Mouse (Mus musculus) heart, embryonic 16.5 days (tissue): ENCODE data around the gene Olfr558. TPM values are rescaled to one million over a fixed set of nuclear protein-coding genes. Genes with fewer than 3 reads are reported as not detected.
A peak's percentile ranks its signal among the peaks of the same experiment; 100 is the strongest.

Experiments
- ATAC-seq: fragments of 200-750 bp; cut with Nextera tagmentation; replicated peaks from 2 replicates; pipeline ENCODE4 v1.8.0; 2017; ENCODE audit warnings: moderate number of reproducible peaks; ENCODE audit not compliant: insufficient read depth, low FRiP score; ENCODE audit errors: extremely low read depth
- H3K27ac ChIP-seq: fragments of 300-500 bp; sonication (generic); 2 replicates; pipeline ENCODE4 v1.5.1; 2014; ENCODE audit warnings: mild to moderate bottlenecking, low read length, control low read depth, moderate library complexity
- H3K27me3 ChIP-seq: fragments of 300-500 bp; sonication (generic); 2 replicates; pipeline ENCODE4 v1.6.1; 2014; ENCODE audit warnings: low read length, mixed read lengths; ENCODE audit not compliant: control insufficient read depth, insufficient read depth
- H3K36me3 ChIP-seq: fragments of 300-500 bp; sonication (generic); 2 replicates; pipeline ENCODE4 v1.6.1; 2014; ENCODE audit not compliant: control insufficient read depth, insufficient read depth
- H3K4me1 ChIP-seq: fragments of 300-500 bp; sonication (generic); 2 replicates; pipeline ENCODE4 v1.6.1; 2014; ENCODE audit warnings: low read length, mixed read lengths; ENCODE audit not compliant: control insufficient read depth, insufficient read depth
- H3K4me2 ChIP-seq: fragments of 300-500 bp; sonication (generic); 2 replicates; pipeline ENCODE4 v1.6.1; 2014; ENCODE audit warnings: low read depth, mild to moderate bottlenecking, control low read depth, low read length
- H3K4me3 ChIP-seq: fragments of 300-500 bp; sonication (generic); 2 replicates; pipeline ENCODE4 v1.5.1; 2014; ENCODE audit warnings: mild to moderate bottlenecking, control low read depth, low read length
- H3K9ac ChIP-seq: fragments of 300-500 bp; sonication (generic); 2 replicates; pipeline ENCODE4 v1.6.1; 2014; ENCODE audit warnings: low read length, control low read depth
- H3K9me3 ChIP-seq: fragments of 300-500 bp; sonication (generic); replicated peaks from 2 replicates; pipeline ENCODE4 v1.6.1; 2016; ENCODE audit warnings: low read length; ENCODE audit not compliant: control insufficient read depth
- WGBS: fragments of 180-500 bp; shearing (Covaris S2); extraction: QIAGEN DNeasy Blood & Tissue Kit; methylation state at CpG from one replicate; pipeline ENCODE4 v1.1.7; 2014; 5-methylcytosine and 5-hydroxymethylcytosine counted together
- polyA plus RNA-seq: library from polyadenylated mRNA; unstranded; fragments of >200 nt; fragmentation: Nextera tagmentation; extraction: Ambion mirVana; gene quantifications from 2 replicates; pipeline ENCODE4 v1.2.1, GENCODE M21; 2015

Gene Olfr558
- 1.3 and 1.5 TPM in 2 replicates for polyA plus RNA-seq

DNA sequence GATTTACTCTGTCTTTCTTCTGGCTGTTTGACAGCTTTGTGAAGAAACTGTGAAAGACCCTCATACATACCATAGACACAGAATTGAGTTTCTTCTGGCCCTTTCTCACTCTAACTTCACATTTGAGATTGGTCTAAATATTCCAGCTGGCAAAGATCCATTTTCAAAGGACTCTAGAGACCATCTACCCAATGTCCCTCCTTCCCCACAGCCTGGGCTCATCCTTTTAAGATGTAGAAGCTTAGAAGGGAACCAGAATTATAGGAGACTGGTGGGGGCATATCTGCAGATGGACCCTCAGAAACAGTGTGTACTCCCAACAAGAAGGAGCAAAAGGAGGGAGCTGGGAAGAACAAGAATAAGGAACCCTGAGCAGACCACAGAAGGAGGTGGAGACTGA, at the start of gene Olfr558:
Olfr558 (plus strand) TSS at position 301 of the 400 bp plus-strand sequence.
- H3K4me3 ChIP-seq = no peak within 1 kb of the TSS
- H3K4me1 ChIP-seq = no peaks in the 10 kb centered on the region
- ATAC-seq = no peak
- no peak within 1 kb of the TSS for H3K4me2 ChIP-seq
- no peak within 1 kb of the TSS for H3K9ac ChIP-seq
- no peak within 1 kb of the TSS for H3K27ac ChIP-seq
- H3K27me3 ChIP-seq = no peaks in the 10 kb centered on the region
- H3K9me3 ChIP-seq = no peaks in the 10 kb centered on the region
- H3K36me3 ChIP-seq = no peaks in the 10 kb centered on the region

DNA sequence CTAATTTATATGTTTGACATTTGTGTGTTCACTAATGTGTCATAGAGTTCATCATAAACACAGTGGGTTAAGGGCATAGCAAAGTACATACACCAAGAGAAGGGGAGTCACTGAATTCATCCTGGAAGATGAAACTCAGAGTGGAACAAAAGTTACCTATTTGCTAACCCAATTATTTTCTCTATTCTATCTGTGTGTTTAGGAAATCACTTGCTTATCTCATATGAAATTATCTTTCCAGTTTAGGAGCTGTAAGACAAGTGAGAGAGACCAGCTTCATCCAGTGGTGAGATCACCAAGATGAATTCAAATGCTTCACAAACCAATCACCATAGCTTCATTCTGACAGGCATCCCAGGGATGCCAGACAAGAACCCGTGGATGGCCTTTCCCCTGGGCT, 43.5 kb upstream of the Olfr558 start, which contains the start of gene Olfr555:
Olfr555 (plus strand) TSS at position 301 of the 400 bp plus-strand sequence.
- Histone ChIP-seq H3K9ac (no peak within 1 kb of the TSS), H3K36me3 (no peaks in the 10 kb centered on the region), H3K27me3 (no peaks in the 10 kb centered on the region), H3K4me3 (no peak within 1 kb of the TSS), H3K9me3 (no peaks in the 10 kb centered on the region), H3K27ac (no peak within 1 kb of the TSS), H3K4me2 (no peak within 1 kb of the TSS), H3K4me1 (no peaks in the 10 kb centered on the region)
- WGBS = 79% methylated on average over 1 of the region's 1 CpGs
- ATAC-seq = no peak

DNA sequence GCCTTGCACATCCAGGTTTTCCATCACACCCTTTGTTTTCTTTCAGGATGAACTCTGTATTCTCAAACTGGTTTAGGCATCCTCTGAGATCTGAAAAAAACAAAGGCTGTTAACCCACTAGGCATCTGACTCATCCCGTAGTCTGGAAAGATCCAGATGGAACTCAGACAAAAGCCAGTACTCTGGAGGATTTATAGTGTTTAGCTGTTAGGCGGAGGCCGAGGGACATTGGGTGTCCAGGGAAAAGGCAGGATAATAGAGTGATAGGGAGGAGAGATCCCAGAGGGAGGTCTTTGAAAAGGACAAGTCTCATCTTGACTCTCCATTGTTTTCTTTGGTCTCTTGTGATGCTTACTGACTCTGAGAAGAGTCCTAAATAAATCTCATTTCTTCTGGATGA, 37.4 kb upstream of the Olfr558 start, which contains the start of gene Olfr556:
Olfr556 (plus strand) TSS at position 301 of the 400 bp plus-strand sequence.
- no peak within 1 kb of the TSS for H3K4me3 ChIP-seq
- no peak within 1 kb of the TSS for H3K9ac ChIP-seq
- no peak for ATAC-seq
- no peaks in the 10 kb centered on the region for H3K9me3 ChIP-seq
- H3K4me1 ChIP-seq = no peaks in the 10 kb centered on the region
- H3K27me3 ChIP-seq = no peaks in the 10 kb centered on the region
- no peak within 1 kb of the TSS for H3K4me2 ChIP-seq
- H3K27ac ChIP-seq = no peak within 1 kb of the TSS
- WGBS = 53% methylated on average over 3 of the region's 3 CpGs
- H3K36me3 ChIP-seq = no peaks in the 10 kb centered on the region

DNA sequence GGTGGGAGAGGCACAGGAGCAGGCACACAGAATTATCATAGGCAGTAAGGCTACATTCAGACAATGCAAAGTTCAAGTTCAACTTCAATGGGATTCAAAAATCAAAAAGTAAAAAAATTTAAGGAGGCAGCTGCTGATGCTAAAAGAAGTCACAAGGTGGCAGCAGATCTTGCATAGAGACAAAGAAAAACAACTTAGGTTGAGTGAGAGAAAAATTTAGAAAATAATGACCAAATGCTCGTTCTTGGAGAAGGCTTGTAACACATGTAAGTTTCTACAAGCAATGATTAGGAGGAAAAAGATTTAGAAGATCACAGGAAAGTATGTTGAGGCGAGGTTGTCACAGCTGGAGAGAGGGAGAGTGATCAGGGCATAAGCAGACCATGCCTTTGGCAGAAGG, 36.6 kb upstream of the Olfr558 start:
- no peaks in the 10 kb centered on the region for H3K9me3 ChIP-seq
- WGBS = 30% methylated on average over 2 of the region's 2 CpGs
- no peaks in the 10 kb centered on the region for H3K27me3 ChIP-seq
- H3K4me2 ChIP-seq = no peak overlapping the region
- no peak for ATAC-seq
- no peak overlapping the region for H3K9ac ChIP-seq
- H3K27ac ChIP-seq = no peak overlapping the region
- H3K4me3 ChIP-seq = no peak overlapping the region
- H3K36me3 ChIP-seq = no peaks in the 10 kb centered on the region
- no peaks in the 10 kb centered on the region for H3K4me1 ChIP-seq

DNA sequence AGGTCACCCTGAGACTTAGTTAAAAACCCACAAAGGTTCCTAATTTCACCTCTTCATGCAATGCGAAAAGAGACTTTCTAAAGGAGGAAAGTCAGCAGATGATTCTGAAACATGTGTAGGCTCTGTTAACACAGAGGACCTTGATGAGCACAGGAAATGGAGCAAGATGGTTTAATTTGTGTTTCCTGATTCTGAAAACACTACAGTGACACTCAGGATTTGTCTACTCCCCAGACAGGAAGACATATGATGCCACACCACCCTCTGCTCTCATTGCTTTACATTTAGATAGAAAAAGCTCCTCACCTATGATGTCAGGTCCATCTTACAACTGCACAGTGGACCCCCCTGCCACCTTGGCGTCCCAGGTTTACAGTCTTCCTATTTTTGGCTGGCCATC, 25.8 kb upstream of the Olfr558 start:
- 75% methylated on average over 2 of the region's 2 CpGs for WGBS

DNA sequence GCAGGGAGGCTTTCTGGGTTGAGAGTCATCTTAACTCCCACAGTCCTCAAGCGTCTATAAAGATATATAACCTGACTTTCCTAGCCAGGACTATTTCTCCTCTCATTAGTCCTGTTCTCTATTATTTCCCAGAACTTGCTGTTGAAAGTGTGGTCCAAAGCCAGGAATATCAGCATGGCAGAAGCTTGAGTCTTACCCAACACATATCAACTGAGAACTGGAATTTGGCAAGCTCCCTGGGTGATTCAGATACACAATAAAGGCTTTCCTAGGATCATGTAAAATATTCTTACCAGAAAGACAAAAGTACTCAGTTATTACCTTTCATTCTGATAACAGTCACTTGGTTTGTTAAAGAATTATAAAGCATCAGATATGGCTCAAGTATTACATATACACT, 20.1 kb upstream of the Olfr558 start:
- H3K4me3 ChIP-seq = no peak overlapping the region
- no peak overlapping the region for H3K4me2 ChIP-seq
- no peaks in the 10 kb centered on the region for H3K9me3 ChIP-seq
- no peaks in the 10 kb centered on the region for H3K27me3 ChIP-seq
- no peak overlapping the region for H3K9ac ChIP-seq
- no peaks in the 10 kb centered on the region; the same call in 1 of the 2 replicates for H3K4me1 ChIP-seq
- 73% methylated on average over 1 of the region's 1 CpGs for WGBS
- H3K36me3 ChIP-seq = peaks cover 10% of the 10 kb centered on the region; the same call in 1 of the 2 replicates
- H3K27ac ChIP-seq = no peak overlapping the region
- ATAC-seq = no peak

More for the DNA sequence above, 25.8 kb upstream of the Olfr558 start:
- no peak for ATAC-seq
- H3K4me2 ChIP-seq = no peak overlapping the region
- H3K9me3 ChIP-seq = no peaks in the 10 kb centered on the region
- H3K4me3 ChIP-seq = no peak overlapping the region
- H3K27me3 ChIP-seq = no peaks in the 10 kb centered on the region
- 0 out of 2 replicates have a peak, but pooled peaks cover 2% of the 10 kb centered on the region for H3K36me3 ChIP-seq
- H3K27ac ChIP-seq = no peak overlapping the region
- no peak overlapping the region for H3K9ac ChIP-seq
- no peaks in the 10 kb centered on the region; the same call in 1 of the 2 replicates for H3K4me1 ChIP-seq

DNA sequence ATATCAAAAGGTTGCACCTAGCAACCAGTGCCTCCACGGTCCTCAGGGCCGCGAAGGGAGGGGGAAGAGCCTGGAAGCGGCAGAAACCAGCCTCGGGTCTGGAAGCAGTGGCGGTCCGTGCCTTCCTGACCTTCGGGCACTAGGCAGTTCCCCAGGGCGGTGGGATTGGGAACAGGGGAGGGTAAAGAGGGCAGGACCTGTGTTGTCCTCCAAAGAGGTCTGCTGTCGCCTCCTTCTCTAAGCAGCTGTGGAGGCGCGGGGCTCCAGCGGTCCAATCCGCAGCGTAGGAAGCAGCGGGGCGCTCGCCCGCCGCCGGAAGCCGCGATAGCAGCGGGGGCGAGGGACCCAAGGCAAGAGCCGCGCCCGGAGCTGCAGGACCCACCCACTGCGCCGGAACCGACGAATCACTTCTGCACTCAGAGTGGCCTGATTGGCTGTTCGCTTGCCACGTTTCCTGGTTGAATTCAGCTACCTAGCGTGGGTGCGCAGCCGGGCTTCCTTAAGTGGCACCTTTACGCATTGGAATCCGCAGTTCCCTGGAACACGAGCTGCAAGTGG, 15.0 kb upstream of the Olfr558 start, which contains the start of gene Trim68:
Trim68 (minus strand) TSS at position 384 of the 558 bp plus-strand sequence.
- peak within 1 kb of the TSS; percentile 91 for H3K9ac ChIP-seq
- H3K27me3 ChIP-seq = no peaks in the 10 kb centered on the region
- H3K4me1 ChIP-seq = 0 out of 2 replicates have a peak, but pooled peaks cover 3% of the 10 kb centered on the region
- H3K4me2 ChIP-seq = peak within 1 kb of the TSS; percentile 74
- peak; percentile 99 for ATAC-seq
- H3K9me3 ChIP-seq = no peaks in the 10 kb centered on the region
- WGBS = under 1% methylated on average over 40 of the region's 40 CpGs
- peak within 1 kb of the TSS; percentile 85 for H3K27ac ChIP-seq
- peak within 1 kb of the TSS; percentile 81 for H3K4me3 ChIP-seq
- H3K36me3 ChIP-seq = peaks cover 8% of the 10 kb centered on the region; the same call in 1 of the 2 replicates

DNA sequence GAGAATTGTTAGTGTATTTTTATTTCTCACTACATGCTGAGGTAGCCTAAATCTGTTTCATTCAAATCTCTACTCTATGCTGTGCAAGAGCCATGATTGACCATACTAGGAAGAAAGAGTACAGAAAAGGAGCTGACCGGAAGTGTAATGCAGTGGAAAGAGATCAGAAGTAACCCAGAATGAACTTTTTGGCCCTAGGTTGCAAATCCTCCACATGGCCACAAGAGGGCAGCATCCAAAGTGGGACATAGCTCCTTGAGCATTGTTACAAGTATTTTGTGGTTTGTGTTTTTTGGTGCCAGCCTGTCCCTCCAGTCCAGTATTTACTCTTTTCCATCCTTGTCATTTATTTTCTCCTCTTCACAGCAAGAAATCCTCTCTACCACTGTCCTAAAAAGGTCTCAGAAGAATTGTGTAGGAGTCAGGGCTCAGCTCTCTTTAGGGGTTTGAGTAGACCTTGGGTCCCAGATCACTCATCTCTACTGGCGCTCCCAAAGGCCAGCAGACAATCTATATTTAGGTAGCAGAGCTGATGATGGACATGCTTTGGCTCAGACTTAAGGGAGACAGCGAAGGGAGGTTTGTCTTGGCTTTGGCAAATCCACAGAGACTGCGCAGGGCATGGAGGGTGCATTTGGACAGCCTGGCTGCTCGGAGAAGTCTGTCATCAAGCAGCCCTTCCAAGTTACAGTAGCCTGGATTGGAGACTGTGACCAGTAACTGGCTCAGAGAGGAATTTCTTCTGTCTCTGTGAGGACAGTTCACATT, 6.5 kb upstream of the Olfr558 start, which contains the start of gene Olfr557:
Olfr557 (plus strand) TSS at position 553 of the 768 bp plus-strand sequence.
- no peak for ATAC-seq
- no peak within 1 kb of the TSS for H3K4me2 ChIP-seq
- no peaks in the 10 kb centered on the region for H3K9me3 ChIP-seq
- H3K27me3 ChIP-seq = no peaks in the 10 kb centered on the region
- H3K4me1 ChIP-seq = no peaks in the 10 kb centered on the region
- H3K9ac ChIP-seq = no peak within 1 kb of the TSS
- H3K27ac ChIP-seq = no peak within 1 kb of the TSS
- no peak within 1 kb of the TSS for H3K4me3 ChIP-seq
- no peaks in the 10 kb centered on the region for H3K36me3 ChIP-seq
- 47% methylated on average over 5 of the region's 5 CpGs for WGBS

DNA sequence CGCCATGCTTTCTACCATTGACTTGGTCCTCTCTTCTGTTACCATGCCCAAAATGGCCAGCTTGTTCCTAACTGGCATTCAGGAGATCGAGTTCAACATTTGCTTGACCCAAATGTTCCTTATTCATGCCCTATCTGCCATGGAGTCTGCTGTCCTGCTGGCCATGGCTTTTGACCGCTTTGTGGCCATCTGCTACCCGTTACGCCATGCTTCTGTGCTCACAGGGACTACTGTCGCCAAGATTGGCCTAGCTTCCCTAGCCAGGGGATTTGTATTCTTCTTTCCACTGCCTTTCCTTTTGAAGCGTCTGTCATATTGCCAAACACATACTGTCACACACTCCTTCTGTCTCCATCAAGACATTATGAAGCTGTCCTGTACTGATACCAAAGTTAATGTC, 3.6 kb upstream of the Olfr558 start:
- Histone ChIP-seq H3K4me3 (no peak overlapping the region), H3K4me2 (no peak overlapping the region), H3K4me1 (no peaks in the 10 kb centered on the region), H3K9me3 (no peaks in the 10 kb centered on the region), H3K36me3 (no peaks in the 10 kb centered on the region), H3K27ac (no peak overlapping the region), H3K9ac (no peak overlapping the region), H3K27me3 (no peaks in the 10 kb centered on the region)
- WGBS = 87% methylated on average over 7 of the region's 7 CpGs
- no peak for ATAC-seq
